Mouse (Mus musculus): ENCODE data around the gene Akr1c19.

- TF ChIP-seq CTCF (IDR thresholded peaks at IDR 0.05; ENCODE audit: control insufficient read depth, insufficient read depth, low read length) = no peak
- TF ChIP-seq POLR2A (IDR thresholded peaks at IDR 0.05; ENCODE audit: borderline replicate concordance, control insufficient read depth, low read depth, low read length) = no peak
Measured at GRCm38 (mm10) chr13:4281471-4282412, 53.2 kb downstream of the Akr1c19 start.

Data from bone marrow, adult 2 months (tissue).